Mouse (Mus musculus) embryonic fibroblast, embryonic 13.5 days (primary cell): Measurements from ENCODE around the gene Dync1li1.

Source experiments
- CTCF ChIP-seq: IDR thresholded peaks from 2 replicates; pipeline ENCODE4 v1.5.1; 2011; ENCODE audit warnings: mild to moderate bottlenecking, control low read depth, low read length, moderate library complexity, borderline replicate concordance; ENCODE audit not compliant: insufficient read depth
- POLR2A ChIP-seq: IDR thresholded peaks from 2 replicates; pipeline ENCODE4 v1.6.1; 2011; ENCODE audit warnings: low read depth, mild to moderate bottlenecking, control low read depth, low read length, moderate library complexity

DNA sequence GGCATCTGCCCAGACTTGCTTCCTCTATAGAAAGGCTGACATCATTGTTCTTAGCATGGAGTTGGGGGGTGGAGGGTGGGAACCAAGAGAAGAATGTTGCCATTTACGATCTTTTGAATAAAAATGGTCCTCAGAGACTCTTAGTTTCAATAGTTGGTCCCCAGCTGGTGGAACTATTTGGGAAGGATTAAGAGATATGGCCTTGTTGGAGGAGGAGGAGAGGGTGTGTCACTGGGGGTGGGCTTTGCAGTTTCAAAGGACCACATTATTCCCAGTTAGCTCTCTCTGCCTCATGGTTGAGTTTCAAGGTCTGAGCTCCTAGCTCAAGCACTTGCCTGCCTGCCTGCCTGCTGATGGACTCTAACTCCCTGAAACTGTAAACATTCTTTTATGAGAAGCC is 16.6 kb upstream of the Dync1li1 start:
- TF ChIP-seq CTCF: no peak
- TF ChIP-seq POLR2A: no peak
